Mouse (Mus musculus) heart, adult 11 months (tissue): ENCODE results near the gene Cdkn2aipnl.

Source experiments
- DNase-seq: peaks from one replicate; pipeline ENCODE4 v3.0.0; 2022

Gene Cdkn2aipnl

DNA sequence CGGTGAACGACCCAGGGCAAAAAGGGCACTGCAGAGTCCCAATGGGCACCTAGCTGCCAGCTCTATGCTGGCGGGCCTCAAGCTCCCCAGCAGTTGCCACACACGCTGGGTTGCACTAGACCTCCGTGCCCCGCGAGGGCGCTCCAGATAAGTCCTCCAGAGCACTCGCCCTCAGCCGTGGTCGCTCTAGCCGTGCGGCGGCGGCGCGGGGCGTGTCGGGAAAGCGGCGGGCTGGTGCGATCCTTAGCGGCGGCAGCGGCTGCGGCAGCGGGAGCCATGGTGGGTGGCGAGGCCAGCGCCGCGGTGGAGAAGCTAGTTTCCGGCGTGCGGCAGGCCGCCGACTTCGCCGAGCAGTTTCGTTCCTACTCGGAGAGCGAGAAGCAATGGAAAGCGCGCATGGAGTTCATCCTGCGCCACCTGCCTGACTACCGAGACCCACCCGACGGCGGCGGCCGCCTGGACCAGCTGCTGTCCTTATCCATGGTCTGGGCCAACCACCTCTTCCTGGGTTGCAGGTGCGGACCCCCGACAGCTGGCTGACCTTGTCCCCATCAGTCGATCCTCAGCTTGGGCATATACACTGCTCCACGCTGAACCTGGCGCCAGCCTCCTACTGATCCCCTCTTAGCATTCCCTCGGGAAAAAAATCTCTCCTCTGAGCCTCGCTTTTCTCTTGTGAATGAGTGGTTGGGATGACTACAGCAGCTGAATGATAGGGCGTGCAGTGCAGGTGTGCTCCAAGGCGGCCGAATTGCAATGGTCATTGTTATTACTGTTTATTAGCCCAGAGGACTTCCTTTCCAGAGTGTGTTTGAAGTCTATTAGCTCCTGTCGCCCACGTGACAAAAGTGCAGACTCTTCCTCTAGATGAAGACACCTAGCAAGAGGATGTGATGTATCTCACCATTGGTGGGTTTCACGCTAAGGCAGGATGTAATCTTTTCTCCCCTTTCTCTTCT lies at the start of gene Cdkn2aipnl:
Cdkn2aipnl (plus strand) TSS at position 219 of the 959 bp plus-strand sequence.
- DNase-seq = peak; percentile 99

DNA sequence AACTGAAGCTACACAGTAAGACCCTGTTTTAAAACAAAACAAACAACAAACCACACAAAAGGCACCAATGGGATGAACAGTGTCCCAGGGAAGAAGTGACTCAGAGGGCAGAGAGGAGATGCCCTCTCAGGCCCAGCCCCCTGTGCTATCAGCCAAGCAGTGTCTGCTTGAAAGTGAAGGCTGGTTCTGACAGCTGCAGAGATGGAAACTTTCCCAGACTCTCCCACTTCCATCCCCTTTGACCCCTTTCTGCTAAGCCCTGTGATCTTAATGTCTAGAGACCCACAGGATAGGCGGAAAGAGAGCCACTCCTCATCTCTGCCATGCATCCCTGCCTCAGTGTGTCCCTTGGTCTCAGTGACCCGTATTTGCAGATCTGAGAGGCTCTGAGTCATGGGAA lies 49.5 kb upstream of the Cdkn2aipnl start:
- peak; percentile 94 for DNase-seq

DNA sequence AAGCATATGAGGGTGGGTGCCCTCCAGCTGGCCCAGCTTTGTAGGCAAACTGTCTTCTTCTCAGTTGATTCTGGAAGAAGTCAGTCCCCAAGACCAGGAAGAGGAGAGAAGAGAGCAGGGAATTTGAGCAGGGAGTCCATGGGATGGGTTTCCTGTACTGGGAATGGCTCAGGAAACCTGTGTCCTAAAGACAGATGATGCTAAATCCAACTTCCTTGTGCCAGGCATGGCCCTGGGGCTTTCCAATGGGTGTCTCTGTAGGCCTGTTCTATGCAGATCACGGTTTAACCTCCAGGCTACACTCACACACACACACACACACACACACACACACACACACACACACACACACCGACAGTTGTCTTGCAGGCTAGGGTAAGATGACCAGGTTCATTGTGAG lies 48.9 kb upstream of the Cdkn2aipnl start:
- DNase-seq = no peak

DNA sequence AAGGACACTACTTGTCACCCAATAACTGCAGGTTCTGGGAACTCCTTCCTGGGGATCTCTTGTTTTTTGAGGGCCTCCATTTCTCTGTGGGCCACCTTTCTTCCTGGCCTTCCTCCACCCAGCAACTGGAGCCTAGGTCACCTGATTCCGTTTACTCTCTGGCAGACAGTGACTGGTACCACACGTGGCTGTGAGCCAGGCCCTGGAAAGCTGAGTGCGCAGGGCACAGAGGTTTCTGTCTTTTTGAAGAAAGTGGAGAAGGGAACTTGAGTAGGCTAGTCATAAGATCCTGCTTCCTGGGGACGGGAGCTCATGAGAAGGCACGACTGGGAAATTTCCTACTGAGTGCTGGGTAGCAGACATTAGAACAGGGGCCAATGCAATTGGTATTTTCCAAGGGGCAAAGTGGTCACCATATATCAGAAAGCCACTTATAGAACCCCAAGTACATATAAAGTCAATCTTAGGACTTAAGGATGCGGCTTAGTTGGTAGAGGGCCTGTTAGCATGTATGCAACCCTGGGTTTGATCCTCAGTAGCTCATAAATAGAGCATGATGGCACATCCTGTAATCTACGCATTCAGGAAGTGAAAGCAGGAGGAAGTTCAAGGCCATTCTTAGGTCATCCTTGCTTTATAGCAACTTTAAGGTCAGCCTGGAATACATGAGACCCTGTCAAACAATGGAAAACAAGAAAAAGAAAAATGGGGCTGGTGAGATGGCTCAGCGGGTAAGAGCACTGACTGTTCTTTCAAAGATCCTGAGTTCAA lies 45.9 kb upstream of the Cdkn2aipnl start:
- DNase-seq = peak; percentile 97

DNA sequence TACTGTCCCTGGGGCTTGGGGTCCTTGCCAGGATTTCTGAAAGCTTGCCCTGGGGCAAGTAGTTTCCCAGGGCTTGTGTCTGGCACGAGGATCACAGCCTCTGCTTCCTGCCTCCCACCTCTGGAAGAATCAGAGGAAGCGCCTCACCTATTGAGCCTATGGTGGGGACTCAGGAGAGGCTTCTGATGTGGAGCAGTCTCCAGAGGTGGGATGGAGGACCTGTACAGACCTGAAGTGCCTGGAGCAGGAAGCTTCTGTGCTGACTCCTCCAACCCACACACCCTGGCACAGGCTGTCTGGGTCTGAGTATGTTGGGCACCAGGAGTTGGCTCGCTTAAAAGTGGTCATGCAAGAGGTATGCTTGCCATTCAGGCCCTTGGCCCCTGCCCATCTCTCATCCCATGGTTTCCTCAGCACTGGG lies 45.0 kb upstream of the Cdkn2aipnl start:
- DNase-seq = peak; percentile 96

DNA sequence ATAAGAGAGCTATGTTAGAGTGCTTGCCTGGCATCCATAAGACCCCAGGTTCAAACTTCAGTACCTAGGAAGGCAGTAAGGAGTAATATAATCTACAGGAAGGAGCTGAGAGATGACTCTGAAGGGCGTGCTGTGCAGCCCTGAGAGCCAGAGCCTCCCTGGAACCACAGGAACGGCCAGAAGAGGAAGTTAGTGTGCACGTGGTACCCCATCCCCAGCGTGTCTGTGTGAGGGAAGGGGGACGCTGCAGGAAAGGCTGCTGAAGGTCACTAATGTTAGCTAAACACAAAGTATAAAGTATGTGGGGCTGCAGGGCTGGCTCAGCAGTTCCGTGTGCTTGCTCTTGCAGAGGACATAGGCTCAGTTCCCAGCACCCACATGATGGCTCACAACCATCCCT lies 41.9 kb upstream of the Cdkn2aipnl start:
- peak; percentile 95 for DNase-seq

DNA sequence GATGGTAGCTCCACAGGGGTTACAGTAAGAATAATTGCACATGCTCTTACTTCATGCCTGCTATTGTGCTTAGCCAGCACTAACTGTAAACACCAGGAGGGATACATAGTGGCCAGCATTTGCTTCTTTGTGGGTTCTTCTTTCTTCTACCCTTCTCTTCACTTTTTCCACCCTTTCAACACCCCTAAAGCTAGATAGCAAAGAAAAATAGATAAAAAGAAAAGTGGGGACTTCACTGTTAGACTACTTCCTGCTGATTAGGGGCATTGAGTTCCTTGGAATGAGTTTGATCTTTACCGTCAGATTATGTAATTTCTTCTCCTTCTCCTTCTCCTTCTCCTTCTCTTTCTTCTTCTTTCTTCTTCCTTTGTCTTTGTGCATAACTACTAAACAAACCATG lies 41.1 kb upstream of the Cdkn2aipnl start:
- no peak for DNase-seq

DNA sequence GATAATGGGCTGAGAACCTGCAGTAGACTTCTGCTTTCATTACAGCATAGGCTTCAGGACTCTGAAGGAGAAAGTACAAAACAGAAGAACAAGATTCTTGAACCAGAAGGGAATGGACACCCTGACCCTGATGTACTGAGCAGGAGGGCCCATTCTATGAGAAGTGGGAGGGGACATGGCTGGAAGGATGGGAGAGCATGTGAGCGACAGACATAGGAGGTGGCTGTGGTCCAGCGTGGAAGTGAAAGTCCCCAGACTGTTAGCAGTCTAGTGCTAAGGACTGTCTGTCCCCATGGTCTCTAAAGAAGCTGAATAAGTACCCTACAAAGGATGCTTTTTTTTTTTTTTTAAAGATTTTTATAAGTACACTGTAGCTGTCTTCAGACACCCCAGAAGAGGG lies 40.4 kb upstream of the Cdkn2aipnl start:
- DNase-seq = peak; percentile 98

DNA sequence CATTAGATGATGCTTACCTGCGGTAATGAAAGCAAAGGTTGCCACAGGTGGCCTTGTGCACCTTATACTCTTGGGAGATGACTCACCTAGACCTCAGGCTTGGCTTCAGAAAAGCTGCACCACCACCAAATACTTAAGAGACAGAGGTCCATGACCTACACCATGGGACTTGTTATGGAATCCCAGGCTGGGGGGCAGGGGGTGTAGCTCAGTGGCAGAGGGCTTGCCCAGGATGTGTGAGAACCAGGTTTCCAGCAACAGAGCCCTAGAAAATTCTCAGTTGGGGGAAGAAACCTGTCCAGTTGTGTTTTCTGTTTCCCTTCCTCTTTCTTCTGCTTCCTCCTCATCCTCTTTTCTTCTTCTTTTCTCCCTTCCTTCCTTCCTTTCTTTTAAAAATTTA lies 36.3 kb upstream of the Cdkn2aipnl start:
- no peak for DNase-seq

DNA sequence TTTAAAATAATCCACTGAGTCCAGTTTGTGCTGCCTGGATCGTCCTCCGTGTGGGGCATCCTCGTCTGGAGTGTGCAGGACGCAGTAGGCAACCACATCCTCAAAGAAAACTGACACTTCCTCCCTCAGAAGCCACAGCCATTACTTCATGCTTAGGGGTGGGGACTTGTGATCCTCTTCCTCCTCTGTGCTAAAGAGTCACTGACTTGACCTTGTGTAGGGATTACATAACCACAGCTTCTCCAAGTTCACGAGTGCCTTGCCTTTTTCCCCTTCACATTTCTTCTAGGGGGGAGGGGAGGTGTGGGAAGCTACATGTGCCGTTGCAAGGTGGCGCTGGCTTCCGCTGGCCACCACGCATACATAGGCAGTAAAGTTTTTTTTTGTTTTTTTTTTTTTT lies 35.7 kb upstream of the Cdkn2aipnl start:
- DNase-seq = peak; percentile 98

DNA sequence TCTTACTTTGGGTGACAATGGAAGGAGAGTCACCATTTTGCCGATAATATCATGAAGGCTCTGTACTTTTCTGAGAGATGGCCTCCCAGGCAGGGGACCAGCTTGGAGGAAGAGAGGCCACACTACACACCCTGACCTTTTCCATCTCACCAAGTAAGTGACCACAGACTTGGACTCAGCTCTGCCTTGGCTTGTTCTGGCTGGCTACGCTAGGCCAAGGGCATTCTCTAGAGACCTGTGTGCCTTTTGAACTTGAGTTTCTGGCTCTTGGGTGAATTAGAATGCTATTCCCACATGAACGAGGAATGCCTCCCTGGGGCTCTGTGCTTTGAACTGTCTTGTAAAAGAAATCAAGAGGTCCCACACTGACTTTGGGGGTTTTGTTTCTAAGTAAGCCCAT lies 33.2 kb upstream of the Cdkn2aipnl start:
- DNase-seq = no peak

DNA sequence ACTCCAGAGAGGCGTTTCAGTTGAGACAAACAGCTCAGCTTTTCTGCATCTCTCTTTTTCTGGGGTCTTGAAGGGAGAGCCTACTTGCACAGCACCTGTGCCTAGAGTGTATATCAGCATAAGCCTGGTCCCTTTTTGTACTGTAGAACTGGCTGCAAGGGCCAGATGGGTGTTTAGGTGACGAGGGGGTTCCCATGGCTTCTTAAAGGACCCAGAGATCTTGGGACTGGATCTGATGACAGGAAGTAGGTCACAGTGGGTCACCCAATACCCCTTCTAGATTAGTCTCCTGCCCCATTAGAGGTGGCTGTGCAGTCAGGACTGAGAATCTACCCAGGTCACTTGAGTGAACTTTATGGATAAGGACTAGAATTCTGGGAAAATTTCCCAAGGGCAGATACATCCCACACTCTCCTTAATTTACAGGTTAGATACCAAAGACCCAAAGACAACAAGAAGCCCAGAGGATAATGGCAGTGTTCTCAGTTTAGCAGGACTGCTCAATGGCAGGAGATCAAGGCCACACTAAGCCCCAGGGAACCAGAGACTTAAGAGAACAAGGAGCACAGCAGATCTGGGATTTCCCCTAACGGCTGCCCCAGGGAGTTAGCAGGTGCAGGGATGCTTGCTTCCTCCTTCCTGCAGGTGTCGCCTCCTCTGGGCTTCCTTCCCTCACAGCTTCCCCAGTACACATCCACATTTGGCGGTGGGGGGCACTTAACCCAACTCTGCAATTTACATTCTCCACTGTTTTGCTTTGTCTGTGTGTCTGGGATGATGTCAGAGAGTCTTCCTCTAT lies 31.6 kb upstream of the Cdkn2aipnl start:
- DNase-seq = peak; percentile 94

DNA sequence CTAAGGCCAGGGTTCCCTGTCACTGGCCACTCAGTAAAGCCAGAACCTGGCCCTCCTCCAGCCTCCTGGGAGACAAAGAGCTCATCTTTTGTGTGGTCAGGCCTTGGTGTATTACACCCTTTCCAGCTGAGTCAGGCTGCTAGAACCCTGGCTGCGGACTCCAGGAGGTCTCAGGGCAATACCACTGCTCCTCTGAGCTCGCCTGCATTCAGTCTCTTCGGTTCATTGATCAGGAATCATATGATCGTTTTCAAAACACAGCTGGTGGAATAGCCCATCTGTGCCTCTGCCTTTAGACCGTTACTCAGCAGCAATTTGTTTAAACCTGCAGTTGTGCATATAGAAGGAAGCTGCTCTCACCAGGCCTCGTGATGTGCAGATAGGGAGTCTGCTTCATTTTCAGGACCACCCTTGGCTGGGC lies 30.1 kb upstream of the Cdkn2aipnl start:
- no peak for DNase-seq

DNA sequence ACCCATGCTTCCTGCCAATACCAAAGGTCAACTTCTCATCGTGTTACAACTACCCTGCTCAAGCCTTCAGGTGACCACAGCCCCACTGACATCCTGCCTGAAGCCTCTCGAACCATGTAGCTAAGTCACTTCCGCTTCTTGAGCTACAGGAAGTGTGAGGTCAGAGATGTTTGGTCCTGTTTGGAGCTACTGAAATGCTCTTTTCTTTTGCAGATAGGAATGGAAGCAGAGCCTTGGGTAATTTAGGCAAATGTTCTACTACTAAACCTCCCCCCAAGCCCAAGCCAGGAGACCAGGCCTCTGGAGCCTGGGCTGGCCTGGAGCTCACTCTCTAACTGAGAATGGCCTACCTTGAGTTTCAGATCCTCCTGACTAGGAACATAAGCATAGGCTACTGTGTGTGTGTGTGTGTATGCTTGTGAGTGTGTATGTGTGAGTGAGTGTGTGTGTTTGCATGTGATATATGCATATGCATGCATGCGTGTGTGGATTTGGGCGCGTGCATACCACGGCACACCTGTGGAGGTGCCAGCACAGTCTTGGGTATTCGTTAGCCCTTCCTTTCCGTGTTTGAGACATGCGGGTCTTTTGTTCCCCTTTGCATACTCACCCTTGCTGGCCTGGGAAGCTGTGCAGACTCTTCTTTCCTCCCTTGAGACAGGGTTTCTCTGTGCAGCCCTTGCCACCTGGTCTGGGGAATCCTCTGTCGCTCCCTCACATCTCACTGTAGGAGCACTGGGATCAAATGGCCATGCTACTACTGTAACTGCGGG lies 28.5 kb upstream of the Cdkn2aipnl start:
- peak; percentile 92 for DNase-seq

DNA sequence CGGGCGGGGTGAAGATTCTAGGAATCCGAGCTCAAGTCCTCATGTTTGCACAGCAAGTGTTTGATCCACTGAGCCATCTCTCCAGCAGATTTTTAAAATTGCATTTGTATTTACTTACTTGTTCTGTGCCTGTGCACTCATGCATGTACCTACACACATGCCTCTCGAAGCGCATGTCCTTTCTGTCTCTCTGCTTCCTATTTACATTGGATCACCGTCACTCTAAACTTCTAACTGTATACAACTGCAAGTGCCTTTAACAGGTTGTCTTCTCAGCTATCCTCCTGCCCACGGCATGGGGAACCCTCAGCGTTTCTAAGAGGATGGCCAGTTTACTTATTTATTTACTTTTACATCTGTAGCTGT lies 27.9 kb upstream of the Cdkn2aipnl start:
- no peak for DNase-seq

DNA sequence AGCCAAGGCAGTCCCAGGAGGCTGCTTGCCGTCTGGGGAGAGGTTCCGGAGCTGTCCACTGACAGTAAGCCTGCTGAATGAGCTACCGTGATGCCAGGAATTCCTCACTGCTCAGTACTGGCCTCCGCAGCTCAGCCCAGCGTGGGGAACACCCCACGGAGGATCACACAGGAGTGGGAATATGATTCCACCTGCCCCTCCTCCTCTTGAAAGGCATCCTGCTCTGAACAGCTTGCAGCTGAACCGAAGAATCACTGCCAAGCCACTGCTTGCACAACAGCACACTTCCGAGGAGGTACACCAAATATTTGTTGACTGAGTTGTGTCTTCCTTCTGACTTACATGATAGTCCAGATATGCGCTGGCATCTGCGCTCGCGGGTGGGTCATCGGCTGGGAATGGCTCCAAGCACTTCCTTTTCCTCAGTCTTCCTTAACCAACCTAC lies 26.9 kb upstream of the Cdkn2aipnl start:
- DNase-seq = peak; percentile 96

DNA sequence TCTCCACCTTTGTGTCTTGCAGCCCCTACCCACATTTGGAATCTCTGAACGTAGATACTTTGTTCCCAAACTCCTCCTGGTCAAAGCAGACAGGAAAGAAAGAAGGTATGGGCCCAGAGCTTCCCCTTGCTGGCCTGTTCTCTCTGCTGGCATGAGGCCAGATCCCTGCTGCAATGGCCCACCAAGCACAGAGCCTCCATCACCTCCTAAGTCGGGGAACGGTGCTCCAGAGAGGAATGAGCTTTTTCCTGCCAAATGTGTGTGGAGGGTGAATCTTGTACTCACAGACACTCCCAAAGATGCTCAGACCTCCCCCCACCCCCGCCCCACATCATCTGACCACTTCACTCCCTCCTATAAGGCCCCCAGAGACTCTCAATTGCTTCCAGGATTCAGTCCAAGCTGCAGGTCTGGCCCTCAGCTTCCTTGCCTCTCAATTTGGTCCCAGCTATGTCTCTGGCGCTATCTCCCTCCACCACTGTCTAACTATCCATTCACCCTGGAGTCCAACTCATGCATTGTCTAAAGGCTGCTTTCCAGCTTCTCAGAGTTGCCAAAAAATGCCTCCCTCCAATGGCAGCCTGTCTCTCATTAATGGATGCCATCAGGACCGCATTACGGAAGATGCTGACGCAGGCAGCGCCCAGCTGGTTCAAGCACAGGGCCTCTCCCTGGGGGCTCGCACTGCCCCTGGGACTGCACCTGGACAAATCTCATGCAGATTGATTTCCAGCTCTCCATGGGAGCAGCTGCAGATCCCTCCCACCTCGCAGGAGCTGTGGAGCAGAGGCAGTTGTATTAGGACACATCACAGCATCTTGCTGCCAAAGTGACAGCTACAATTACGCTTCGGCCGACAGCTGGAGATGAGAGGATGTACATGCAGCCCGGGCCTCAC lies 24.6 kb upstream of the Cdkn2aipnl start:
- DNase-seq = no peak

DNA sequence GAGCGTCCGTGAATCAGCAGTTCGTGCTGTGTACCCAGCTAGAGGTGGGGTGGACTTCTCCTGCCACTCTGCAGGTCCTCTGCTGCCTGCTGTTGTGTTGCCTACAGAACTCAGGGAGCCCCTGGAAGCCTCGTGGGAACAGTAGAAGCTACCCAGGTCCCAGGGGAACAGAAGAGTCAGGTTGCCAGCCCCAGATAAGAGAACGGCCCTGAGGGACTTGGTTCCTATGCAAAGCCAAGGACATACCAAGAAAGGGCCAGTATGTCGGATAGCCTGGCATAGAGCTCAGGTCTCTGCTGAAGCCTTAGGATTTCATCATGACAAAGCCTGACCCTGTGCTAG lies 24.0 kb upstream of the Cdkn2aipnl start:
- no peak for DNase-seq

DNA sequence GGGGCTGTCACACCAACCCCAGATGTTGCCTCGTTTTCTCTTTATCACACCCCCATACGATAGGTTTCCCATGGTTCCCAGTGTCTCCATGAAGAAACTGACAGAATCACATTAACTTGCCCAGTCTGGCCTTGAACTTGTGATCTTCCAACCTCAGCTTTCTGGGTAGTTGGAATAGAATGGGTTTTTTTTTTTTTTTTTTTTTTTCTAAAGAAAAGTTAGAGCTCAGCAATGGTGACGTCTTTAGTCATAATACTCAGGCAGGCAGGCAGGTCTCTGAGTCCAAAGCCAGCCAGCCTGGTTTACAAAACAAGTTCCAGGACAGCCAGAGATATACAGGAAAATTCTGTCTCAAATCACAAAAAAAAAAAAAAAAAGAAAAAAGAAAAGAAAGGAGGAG lies 23.2 kb upstream of the Cdkn2aipnl start:
- no peak for DNase-seq

DNA sequence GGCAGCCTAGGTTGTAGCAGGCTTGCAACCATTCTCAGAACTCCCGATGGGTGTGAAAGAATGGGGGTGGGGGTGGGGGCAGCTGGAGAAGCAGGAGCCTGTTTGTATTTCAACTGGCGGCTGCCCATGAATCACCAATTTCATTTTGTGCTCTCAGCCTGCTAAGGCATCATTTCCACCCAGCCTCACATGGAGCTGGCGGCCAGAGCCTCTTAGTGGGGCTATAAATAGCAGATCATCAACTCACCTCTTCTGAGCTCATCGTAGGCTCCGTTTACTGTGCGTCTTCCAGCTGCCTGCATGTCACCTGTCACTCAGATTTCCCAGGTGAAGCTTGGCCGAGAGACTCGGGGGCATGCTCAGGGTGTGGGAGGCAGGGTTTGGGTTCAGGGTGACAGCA lies 21.9 kb upstream of the Cdkn2aipnl start:
- DNase-seq = peak; percentile 92

DNA sequence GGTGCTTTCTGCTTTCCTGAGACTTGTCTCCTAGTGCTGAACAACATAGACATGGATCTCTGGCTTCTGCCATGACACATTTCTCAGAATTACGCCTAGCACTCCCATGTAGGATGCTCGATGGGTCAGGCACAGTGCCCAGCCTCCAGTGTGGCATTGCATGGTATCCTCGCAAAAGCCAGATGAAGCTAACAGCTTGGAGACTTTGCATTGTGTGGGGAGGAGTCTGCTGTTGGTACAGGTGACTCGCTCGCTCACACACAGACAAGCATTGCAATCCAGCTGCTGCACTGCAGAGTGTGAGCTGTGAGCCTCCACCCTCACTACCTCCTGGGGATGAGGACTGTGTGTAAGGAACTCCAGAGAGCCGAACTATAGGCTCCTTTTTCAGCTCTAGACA lies 21.3 kb upstream of the Cdkn2aipnl start:
- peak; percentile 83 for DNase-seq
